In the genomic region with DNA sequence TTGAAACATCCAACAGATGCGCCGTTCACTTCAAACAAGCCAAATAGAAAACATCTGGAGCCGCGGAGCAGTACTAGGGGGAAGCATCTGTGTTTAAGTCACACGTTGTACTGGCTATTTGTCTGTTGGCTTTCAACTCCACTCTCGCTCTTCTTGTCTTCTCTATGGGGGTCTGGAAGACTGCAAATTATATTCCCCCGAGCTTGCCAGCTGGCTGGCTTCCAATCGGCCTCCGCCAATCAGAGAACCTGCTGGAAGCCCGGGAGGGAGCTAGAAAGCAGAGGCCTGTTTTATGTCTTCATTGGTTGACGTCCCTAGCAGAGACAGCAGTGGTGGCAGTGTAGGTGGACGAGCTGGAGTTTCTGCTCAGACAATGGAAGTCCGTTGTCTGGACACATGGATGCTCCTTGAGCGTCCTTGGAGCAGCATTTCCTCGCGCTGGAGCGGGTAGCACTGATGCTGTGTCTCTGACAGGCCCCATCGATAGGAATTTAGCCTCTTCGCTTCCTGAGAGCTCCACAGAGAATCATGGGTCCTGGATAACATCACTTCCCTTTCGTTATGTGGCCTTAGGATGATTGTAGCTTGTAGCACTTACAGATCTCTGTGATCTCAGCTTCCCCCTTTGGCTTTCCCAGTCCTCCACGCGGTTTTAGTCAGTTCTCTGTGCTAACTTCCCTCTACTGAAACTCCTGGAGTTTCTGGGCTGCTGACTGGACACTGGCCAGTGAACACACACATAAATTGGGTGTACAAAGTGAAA, we compare ENCODE assay signal across 8 mouse cellular contexts.
A peak's percentile ranks its signal among the peaks of the same experiment; 100 is the strongest.
DNase-seq lines count a peak whose midpoint lies in the region; ATAC-seq lines count a peak whose summit lies in the region.

No protein-coding gene starts in this region.

- no peaks in the 10 kb centered on the region for H3K36me3 ChIP-seq in embryonic facial prominence, embryonic 15.5 days
- H3K36me3 ChIP-seq in heart, embryonic 16.5 days (ENCODE audit: control insufficient read depth, insufficient read depth): no peaks in the 10 kb centered on the region
- no peaks in the 10 kb centered on the region for H3K36me3 ChIP-seq in neural tube, embryonic 11.5 days (ENCODE audit: control insufficient read depth, insufficient read depth, low read length)

- peak overlapping the region; percentile 15 for H3K4me3 ChIP-seq in embryonic facial prominence, embryonic 15.5 days (replicated peaks)
- H3K4me3 ChIP-seq in heart, embryonic 16.5 days (ENCODE audit: low read length): peak overlapping the region; percentile 37
- no peak overlapping the region for H3K4me3 ChIP-seq in neural tube, embryonic 11.5 days (ENCODE audit: low read depth, low read length)

- H3K9me3 ChIP-seq in embryonic facial prominence, embryonic 15.5 days (replicated peaks): no peaks in the 10 kb centered on the region
- no peaks in the 10 kb centered on the region for H3K9me3 ChIP-seq in heart, embryonic 16.5 days (replicated peaks; ENCODE audit: control insufficient read depth, low read length)
- no peaks in the 10 kb centered on the region for H3K9me3 ChIP-seq in neural tube, embryonic 11.5 days (ENCODE audit: control insufficient read depth, low read length)

- H3K4me2 ChIP-seq in embryonic facial prominence, embryonic 15.5 days (replicated peaks): peak overlapping the region; percentile 37
- peak overlapping the region; percentile 64 for H3K4me2 ChIP-seq in heart, embryonic 16.5 days (ENCODE audit: low read depth, low read length)
- H3K4me2 ChIP-seq in neural tube, embryonic 11.5 days (ENCODE audit: low read depth): no peak overlapping the region

- H3K27ac ChIP-seq in embryonic facial prominence, embryonic 15.5 days (replicated peaks): peak overlapping the region; percentile 81
- H3K27ac ChIP-seq in heart, embryonic 16.5 days (ENCODE audit: low read length): peak overlapping the region; percentile 92
- H3K27ac ChIP-seq in neural tube, embryonic 11.5 days (ENCODE audit: low read depth, low read length): no peak overlapping the region

- no peak overlapping the region for H3K9ac ChIP-seq in embryonic facial prominence, embryonic 15.5 days
- H3K9ac ChIP-seq in heart, embryonic 16.5 days (ENCODE audit: low read length): peak overlapping the region; percentile 58
- no peak overlapping the region for H3K9ac ChIP-seq in neural tube, embryonic 11.5 days (ENCODE audit: low read length)

- no peaks in the 10 kb centered on the region for H3K27me3 ChIP-seq in embryonic facial prominence, embryonic 15.5 days
- H3K27me3 ChIP-seq in heart, embryonic 16.5 days (ENCODE audit: control insufficient read depth, insufficient read depth, low read length): no peaks in the 10 kb centered on the region
- no peaks in the 10 kb centered on the region for H3K27me3 ChIP-seq in neural tube, embryonic 11.5 days (ENCODE audit: control insufficient read depth, insufficient read depth, low read length)

- intact Hi-C loops in left cerebral cortex, postnatal 4 days (cut with DNase I): no loop called here

- H3K4me1 ChIP-seq in embryonic facial prominence, embryonic 15.5 days: peaks cover 14% of the 10 kb centered on the region
- H3K4me1 ChIP-seq in heart, embryonic 16.5 days (ENCODE audit: control insufficient read depth, insufficient read depth, low read length): peaks cover 26% of the 10 kb centered on the region
- no peaks in the 10 kb centered on the region for H3K4me1 ChIP-seq in neural tube, embryonic 11.5 days (ENCODE audit: control insufficient read depth, insufficient read depth, low read length)

- peak; percentile 80 for ATAC-seq in embryonic facial prominence, embryonic 15.5 days (ENCODE audit: insufficient number of reproducible peaks, low FRiP score, low TSS enrichment, low read depth)
- ATAC-seq in heart, embryonic 16.5 days (replicated peaks; ENCODE audit: extremely low read depth, insufficient read depth, low FRiP score): peak; percentile 86
- ATAC-seq in neural tube, embryonic 11.5 days (ENCODE audit: insufficient read depth, low FRiP score, low TSS enrichment): no peak

- peak; percentile 38 for DNase-seq in layer of hippocampus, adult 11-12 months (ENCODE audit: low spot score)
- no peak for DNase-seq in layer of hippocampus, postnatal 36 days
- peak; percentile 33 for DNase-seq in brain, adult 2 months (ENCODE audit: low read depth, low spot score)
- peak; percentile 92 for DNase-seq in left cerebral cortex, postnatal 4 days
- peak; percentile 49 for DNase-seq in neural tube, embryonic 11.5 days (ENCODE audit: low spot score)
- DNase-seq in thymus, postnatal 0 days (ENCODE audit: low spot score): no peak

- WGBS in embryonic facial prominence, embryonic 15.5 days: 39% methylated on average over 22 of the region's 22 CpGs
- WGBS in heart, embryonic 16.5 days: 24% methylated on average over 22 of the region's 22 CpGs
- 77% methylated on average over 22 of the region's 22 CpGs for WGBS in neural tube, embryonic 11.5 days

Comparison
In these comparisons a context has a peak if more than half of its experiments do, and no peak if none do; other contexts are left out.
1. DNase-seq: peak in layer of hippocampus, adult 11-12 months (single experiment), brain, adult 2 months (single experiment), left cerebral cortex, postnatal 4 days (single experiment) and neural tube, embryonic 11.5 days (single experiment); none in layer of hippocampus, postnatal 36 days (0 of 2) and thymus, postnatal 0 days (single experiment).